Mouse (Mus musculus) olfactory bulb, adult 2 months (tissue): ENCODE data around the gene Dnmt1. TPM values are rescaled to one million over a fixed set of nuclear protein-coding genes. Genes with fewer than 3 reads are reported as not detected.

Source experiments
- H3K27ac ChIP-seq: fragments of 200-500 bp; 2 replicates; pipeline ENCODE4 v1.5.1; 2012; ENCODE audit warnings: low read depth, low read length; ENCODE audit not compliant: insufficient read depth
- H3K4me1 ChIP-seq: fragments of 200-500 bp; 2 replicates; pipeline ENCODE4 v1.6.1; 2012; ENCODE audit warnings: low read length; ENCODE audit not compliant: control insufficient read depth, insufficient read depth
- H3K4me3 ChIP-seq: fragments of 200-500 bp; 2 replicates; pipeline ENCODE4 v1.5.1; 2012; ENCODE audit warnings: mild to moderate bottlenecking, low read depth, low read length, moderate library complexity; ENCODE audit not compliant: insufficient read depth
- CTCF ChIP-seq: fragments of 200-500 bp; IDR thresholded peaks from 2 replicates; pipeline ENCODE4 v1.5.1; 2012; ENCODE audit warnings: low read depth, mild to moderate bottlenecking, low read length, moderate library complexity; ENCODE audit not compliant: insufficient read depth
- POLR2A ChIP-seq: fragments of 200-500 bp; IDR thresholded peaks from 2 replicates; pipeline ENCODE4 v1.6.1; 2012; ENCODE audit warnings: mild to moderate bottlenecking, low read depth, low read length, moderate library complexity; ENCODE audit not compliant: insufficient read depth
- WGBS: fragments of 180-500 bp; shearing (Covaris S2); methylation state at CpG from one replicate; pipeline ENCODE4 v1.1.7; 2018; 5-methylcytosine and 5-hydroxymethylcytosine counted together
- polyA plus RNA-seq: library from polyadenylated mRNA; stranded (reverse); fragments of >200 nt; gene quantifications from 2 replicates; pipeline ENCODE4 v1.2.4, GENCODE M21; 2012; ENCODE audit warnings: low replicate concordance; ENCODE audit not compliant: missing spikeins, insufficient read depth, insufficient read length

Dnmt1 gene
- polyA plus RNA-seq, 1 experiment, result 56.5 TPM

DNA sequence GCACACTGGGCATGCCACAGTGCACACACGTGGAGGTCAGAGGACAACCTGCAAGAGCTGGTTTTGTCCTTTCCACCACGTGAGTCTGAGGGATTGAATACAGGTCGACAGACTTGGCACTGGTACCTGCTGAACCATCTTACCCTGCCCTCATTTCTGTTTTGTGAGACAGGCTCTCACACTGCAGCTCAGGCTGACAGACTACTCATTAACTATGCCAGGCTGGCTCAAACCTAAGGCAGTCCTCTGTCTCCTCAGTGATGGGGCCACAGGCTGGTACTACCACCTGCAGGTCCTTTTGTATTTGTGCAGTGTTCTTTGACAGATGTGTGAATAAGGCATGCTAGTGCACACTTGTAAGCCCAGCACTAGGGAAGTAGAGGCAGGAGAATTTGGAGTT lies 35.4 kb upstream of the Dnmt1 start:
- TF ChIP-seq CTCF (no peak), POLR2A (no peak)
- Histone ChIP-seq H3K4me3 (no peak overlapping the region), H3K27ac (no peak overlapping the region), H3K4me1 (peaks cover 4% of the 10 kb centered on the region; the same call in 1 of the 2 replicates)
- 63% methylated on average over 3 of the region's 3 CpGs for WGBS

DNA sequence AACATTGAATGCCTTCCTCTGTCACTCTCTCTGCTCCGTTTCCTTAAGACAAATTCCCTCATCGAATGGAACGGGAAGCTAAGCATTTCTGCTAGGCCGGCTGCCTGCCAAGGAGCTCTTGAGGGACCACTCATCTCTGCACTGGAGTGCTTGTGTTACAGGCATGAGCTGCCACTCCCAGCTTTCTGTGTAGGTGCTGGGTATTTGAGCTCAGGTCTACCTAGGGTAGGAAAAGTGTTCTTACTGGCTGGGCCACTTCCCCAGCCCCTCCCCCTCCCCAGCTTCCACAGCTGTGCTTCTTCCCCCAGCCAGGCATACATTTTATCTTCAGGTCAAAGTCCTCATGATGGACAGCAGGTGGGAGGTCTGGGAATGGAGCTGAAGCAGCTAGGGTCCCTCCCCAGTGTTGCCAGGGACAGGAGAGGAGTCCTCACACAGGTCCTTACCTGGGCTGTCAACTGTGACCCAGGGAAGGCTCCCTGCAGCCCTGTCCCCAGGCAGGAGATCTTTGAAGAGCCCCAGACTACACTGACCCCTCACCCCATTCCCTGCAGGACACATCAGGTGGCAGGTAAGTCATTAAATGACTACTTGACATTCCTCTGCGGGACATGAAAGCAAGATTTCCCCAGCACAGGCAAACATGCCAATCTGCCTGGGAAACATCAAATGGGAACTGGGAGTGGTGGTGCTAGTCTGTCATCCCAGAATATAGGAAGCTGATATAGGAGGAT lies 33.6 kb upstream of the Dnmt1 start:
- H3K27ac ChIP-seq, result no peak overlapping the region
- no peak overlapping the region for H3K4me3 ChIP-seq
- TF ChIP-seq POLR2A (no peak), CTCF (no peak)
- WGBS, result 60% methylated on average over 5 of the region's 5 CpGs
- peaks cover 4% of the 10 kb centered on the region; the same call in 1 of the 2 replicates for H3K4me1 ChIP-seq

DNA sequence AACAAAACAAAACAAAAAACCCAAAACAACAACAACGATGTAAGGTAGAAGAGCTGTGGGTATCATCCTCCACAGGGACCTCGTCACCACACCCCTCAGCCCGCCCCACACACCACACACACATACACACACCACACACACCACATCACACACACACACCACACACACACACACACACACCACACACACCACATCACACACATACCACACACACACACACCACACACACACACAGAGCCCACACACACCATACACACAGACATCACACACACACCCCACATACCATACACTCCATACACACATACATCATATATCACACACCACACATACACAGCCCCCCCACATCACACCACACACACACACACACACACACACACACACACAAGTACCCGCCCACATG lies 31.9 kb upstream of the Dnmt1 start:
- WGBS, result 90% methylated on average over 4 of the region's 4 CpGs
- peaks cover 4% of the 10 kb centered on the region; the same call in 1 of the 2 replicates for H3K4me1 ChIP-seq
- TF ChIP-seq CTCF (no peak), POLR2A (no peak)

DNA sequence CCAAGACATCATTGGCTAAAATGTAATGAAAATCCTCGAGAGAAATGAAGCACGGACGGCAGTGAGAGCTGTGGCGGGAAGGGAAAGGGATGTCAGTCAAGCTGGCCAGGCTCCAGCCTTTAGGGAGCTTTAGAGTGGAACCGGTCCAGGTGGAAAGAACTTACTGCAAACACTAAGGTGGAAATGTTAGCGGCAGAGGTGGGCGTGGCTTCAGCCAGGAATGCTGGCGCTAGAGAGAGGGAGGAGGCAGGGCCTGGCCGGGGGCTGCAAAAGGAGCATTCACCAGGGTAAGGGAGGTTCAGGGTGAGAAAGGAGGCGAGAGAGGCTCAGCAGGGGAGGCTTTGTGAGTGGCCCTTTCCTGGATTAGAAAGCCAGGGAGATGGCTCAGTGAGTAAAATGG lies 31.2 kb upstream of the Dnmt1 start:
- TF ChIP-seq POLR2A (no peak), CTCF (no peak)
- peaks cover 4% of the 10 kb centered on the region; the same call in 1 of the 2 replicates for H3K4me1 ChIP-seq
- 25% methylated on average over 10 of the region's 10 CpGs for WGBS
- H3K4me3 ChIP-seq, result no peak overlapping the region
- H3K27ac ChIP-seq, result no peak overlapping the region

More for the DNA sequence above, 31.9 kb upstream of the Dnmt1 start:
- no peak overlapping the region for H3K27ac ChIP-seq
- H3K4me3 ChIP-seq, result no peak overlapping the region

DNA sequence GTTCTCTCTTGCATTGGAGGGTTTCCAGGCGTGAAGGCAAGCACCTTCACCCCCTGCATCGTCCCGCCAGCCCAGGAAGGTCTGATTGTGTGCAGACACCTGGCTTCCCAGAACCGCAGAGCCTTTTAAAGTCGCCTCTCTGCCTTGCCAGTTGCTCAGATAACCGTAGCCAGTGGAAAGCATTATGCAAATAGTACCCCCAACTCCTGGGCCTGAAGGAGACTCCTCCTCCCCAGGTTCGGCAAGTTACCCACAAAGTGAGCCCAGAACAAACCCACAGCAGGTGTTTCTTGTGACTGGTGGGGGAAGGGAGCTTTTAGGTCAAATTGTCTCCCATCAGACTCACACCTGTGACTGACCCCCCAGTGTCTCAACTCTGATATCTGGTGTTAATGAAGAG lies 28.3 kb upstream of the Dnmt1 start:
- H3K4me3 ChIP-seq, result no peak overlapping the region
- TF ChIP-seq POLR2A (no peak), CTCF (no peak)

DNA sequence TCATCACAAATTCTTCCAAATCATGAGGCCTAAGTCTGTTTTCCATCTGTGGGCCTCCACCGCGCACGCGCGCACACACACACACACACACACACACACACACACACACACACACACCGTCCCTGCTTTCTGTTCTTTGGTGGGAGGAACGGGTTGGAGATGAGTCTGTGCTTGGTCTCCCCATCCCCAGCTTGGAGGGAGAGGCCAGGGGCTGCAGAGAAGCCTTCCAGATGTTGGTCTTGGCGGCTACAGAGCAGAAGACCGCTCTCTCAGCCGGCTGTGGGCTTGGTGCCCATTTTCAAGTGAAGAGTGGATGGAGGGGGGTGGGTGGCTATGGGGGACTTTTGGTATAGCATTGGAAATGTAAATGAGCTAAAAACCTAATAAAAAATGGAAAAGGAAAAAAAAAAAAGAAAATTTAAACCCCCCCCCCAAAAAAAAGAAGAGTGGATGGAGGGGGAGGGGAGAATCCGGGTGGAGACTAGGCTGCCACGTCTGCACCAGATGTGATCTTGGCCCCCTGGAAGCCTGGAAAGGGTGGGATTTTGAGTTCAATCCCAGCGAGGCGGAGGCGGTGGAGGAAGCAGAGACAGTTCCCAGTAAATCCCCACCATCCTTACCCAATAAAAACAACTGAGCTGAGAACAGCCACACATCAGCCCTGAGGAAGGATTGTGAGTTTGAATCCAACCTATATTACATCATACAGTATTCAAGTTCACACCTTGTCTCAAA lies 27.4 kb upstream of the Dnmt1 start:
- WGBS, result 56% methylated on average over 15 of the region's 15 CpGs
- no peak overlapping the region for H3K27ac ChIP-seq
- peaks cover 4% of the 10 kb centered on the region; the same call in 1 of the 2 replicates for H3K4me1 ChIP-seq
- TF ChIP-seq POLR2A (no peak), CTCF (no peak)
- no peak overlapping the region for H3K4me3 ChIP-seq

More for the DNA sequence above, 28.3 kb upstream of the Dnmt1 start:
- WGBS, result 31% methylated on average over 7 of the region's 7 CpGs
- H3K4me1 ChIP-seq, result peaks cover 4% of the 10 kb centered on the region; the same call in 1 of the 2 replicates
- no peak overlapping the region for H3K27ac ChIP-seq

DNA sequence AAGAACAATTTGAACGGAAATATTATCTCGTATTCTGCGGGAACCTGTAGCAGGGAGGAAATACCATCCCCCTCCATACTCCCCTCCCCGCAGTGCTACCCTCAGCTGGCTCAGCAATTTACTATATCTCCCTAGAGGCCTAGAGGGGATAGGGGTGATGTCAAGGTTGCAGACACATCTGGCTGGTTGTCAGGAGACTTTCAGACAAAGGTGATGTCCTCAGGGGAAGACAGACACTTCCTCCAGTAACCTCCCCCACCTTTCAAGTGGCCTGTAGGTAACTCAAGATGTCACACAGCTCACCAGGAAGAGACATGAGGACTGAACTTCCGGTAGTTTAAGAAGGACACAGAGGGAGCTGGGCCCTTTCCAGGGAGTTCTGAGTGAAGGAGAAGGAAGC lies 23.5 kb upstream of the Dnmt1 start:
- Histone ChIP-seq H3K4me3 (no peak overlapping the region), H3K4me1 (0 out of 2 replicates have a peak, but pooled peaks cover 2% of the 10 kb centered on the region), H3K27ac (no peak overlapping the region)
- WGBS, result 74% methylated on average over 5 of the region's 5 CpGs
- TF ChIP-seq POLR2A (no peak), CTCF (no peak)

DNA sequence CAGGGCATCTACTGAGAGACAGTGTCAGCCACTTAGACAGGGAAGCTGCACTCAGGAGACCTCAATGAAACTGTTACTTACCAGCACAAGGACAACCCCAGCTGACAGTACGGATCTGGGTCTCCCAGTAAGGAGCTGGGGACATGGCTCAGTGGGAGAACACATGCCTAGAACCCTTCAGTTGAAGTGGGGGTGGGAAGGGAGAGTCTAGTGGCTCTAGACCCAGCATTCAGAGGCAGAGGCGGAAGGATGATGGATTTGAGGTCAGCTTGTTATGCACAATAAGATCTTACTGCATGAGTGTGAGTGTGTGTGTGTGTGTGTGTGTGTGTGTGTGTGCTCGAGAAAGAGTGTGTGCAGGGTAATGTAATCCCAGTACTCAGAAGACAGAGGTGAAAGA lies 22.5 kb upstream of the Dnmt1 start:
- 75% methylated on average over 3 of the region's 3 CpGs for WGBS
- Histone ChIP-seq H3K27ac (no peak overlapping the region), H3K4me1 (0 out of 2 replicates have a peak, but pooled peaks cover 2% of the 10 kb centered on the region), H3K4me3 (no peak overlapping the region)
- no peak for TF ChIP-seq CTCF
- no peak for TF ChIP-seq POLR2A

DNA sequence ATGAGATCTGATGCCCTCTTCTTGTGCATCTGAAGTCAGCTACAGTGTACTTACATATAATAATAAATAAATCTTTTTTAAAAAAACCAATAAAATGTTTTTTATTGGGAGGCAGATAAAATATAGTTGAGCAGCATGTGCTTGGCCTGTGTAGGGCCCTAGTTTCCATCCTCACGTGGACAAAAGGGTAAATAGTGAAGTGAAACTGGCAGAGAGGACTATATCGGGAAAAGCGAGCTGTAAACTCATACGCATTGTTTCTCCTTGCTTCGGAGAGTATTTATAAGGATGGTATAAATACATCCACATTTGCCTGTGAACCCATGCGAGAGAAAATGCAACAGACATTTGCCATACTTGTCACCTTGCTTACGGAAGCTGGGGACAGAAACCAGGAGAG lies 20.1 kb upstream of the Dnmt1 start:
- TF ChIP-seq CTCF, result no peak
- no peak for TF ChIP-seq POLR2A
- Histone ChIP-seq H3K27ac (no peak overlapping the region), H3K4me1 (peaks cover 13% of the 10 kb centered on the region), H3K4me3 (no peak overlapping the region)
- 90% methylated on average over 7 of the region's 7 CpGs for WGBS
